8 mouse cellular contexts compared by ENCODE assay signal in genomic region chr14:16248603-16249157, GRCm38 (mm10). TPM values are rescaled to one million over a fixed set of nuclear protein-coding genes. Genes with fewer than 3 reads are reported as not detected.
DNase-seq lines count a peak whose midpoint lies in the region; ATAC-seq and TF ChIP-seq lines count a peak whose summit lies in the region.

No protein-coding gene starts in this region.

- ATAC-seq in kidney, postnatal 0 days (replicated peaks; ENCODE audit: low FRiP score, low read depth), result 0 out of 2 replicates have a peak, but pooled peaks have one; percentile 10
- peak; percentile 35 for ATAC-seq in hindbrain, embryonic 14.5 days (ENCODE audit: low FRiP score)
- peak; percentile 59 for ATAC-seq in midbrain, embryonic 16.5 days
- ATAC-seq in CD4-positive, CD25-positive, alpha-beta regulatory T cell, adult 4 months, result no peak

- no peaks in the 10 kb centered on the region for H3K9me3 ChIP-seq in kidney, postnatal 0 days (replicated peaks; ENCODE audit: low read length)
- H3K9me3 ChIP-seq in hindbrain, embryonic 14.5 days (ENCODE audit: control insufficient read depth, low read length), result no peaks in the 10 kb centered on the region
- H3K9me3 ChIP-seq in midbrain, embryonic 16.5 days (replicated peaks; ENCODE audit: control insufficient read depth, low read length, poor library complexity, severe bottlenecking), result no peaks in the 10 kb centered on the region

- peak overlapping the region; percentile 77 for H3K4me3 ChIP-seq in kidney, postnatal 0 days (replicated peaks; ENCODE audit: low read depth, low read length)
- H3K4me3 ChIP-seq in brown adipose tissue, adult 24 weeks (ENCODE audit: insufficient read depth, low read depth, low read length), result peak overlapping the region; percentile 73
- peak overlapping the region; percentile 69 for H3K4me3 ChIP-seq in hindbrain, embryonic 14.5 days (replicated peaks; ENCODE audit: low read length)
- H3K4me3 ChIP-seq in midbrain, embryonic 16.5 days (ENCODE audit: low read depth, low read length), result peak overlapping the region; percentile 72

- peak overlapping the region; percentile 95 for H3K27ac ChIP-seq in kidney, postnatal 0 days
- no peak overlapping the region; the same call in 1 of the 2 replicates for H3K27ac ChIP-seq in brown adipose tissue, adult 24 weeks (replicated peaks; ENCODE audit: low read depth, low read length)
- H3K27ac ChIP-seq in hindbrain, embryonic 14.5 days, result no peak overlapping the region
- peak overlapping the region; percentile 84; the same call in 1 of the 2 replicates for H3K27ac ChIP-seq in midbrain, embryonic 16.5 days (ENCODE audit: low read length)

- DNase-seq in kidney, postnatal 0 days (ENCODE audit: low spot score), result no peak
- no peak for DNase-seq in kidney, postnatal 4 days
- DNase-seq in hindbrain, embryonic 14.5 days (ENCODE audit: low spot score), result no peak
- no peak for DNase-seq in gastrocnemius, postnatal 25 days
- no peak for DNase-seq in spleen, postnatal 10 days (ENCODE audit: low spot score in 2 of 2)

- 12% methylated on average over 9 of the region's 9 CpGs for WGBS in kidney, postnatal 0 days
- WGBS in hindbrain, embryonic 14.5 days, result 18% methylated on average over 9 of the region's 9 CpGs
- 13% methylated on average over 9 of the region's 9 CpGs for WGBS in midbrain, embryonic 16.5 days

- H3K36me3 ChIP-seq in kidney, postnatal 0 days (ENCODE audit: insufficient read depth, low read length), result no peaks in the 10 kb centered on the region
- no peaks in the 10 kb centered on the region for H3K36me3 ChIP-seq in hindbrain, embryonic 14.5 days (replicated peaks; ENCODE audit: control insufficient read depth, insufficient read depth)
- H3K36me3 ChIP-seq in midbrain, embryonic 16.5 days (ENCODE audit: control insufficient read depth, insufficient read depth, low read length), result no peaks in the 10 kb centered on the region

- H3K9ac ChIP-seq in kidney, postnatal 0 days (ENCODE audit: low read depth, low read length), result peak overlapping the region; percentile 97
- H3K9ac ChIP-seq in hindbrain, embryonic 14.5 days, result peak overlapping the region; percentile 86
- H3K9ac ChIP-seq in midbrain, embryonic 16.5 days (ENCODE audit: low read depth, low read length), result peak overlapping the region; percentile 94

- H3K27me3 ChIP-seq in kidney, postnatal 0 days (ENCODE audit: insufficient read depth, low read length), result no peaks in the 10 kb centered on the region
- H3K27me3 ChIP-seq in hindbrain, embryonic 14.5 days (ENCODE audit: control insufficient read depth, insufficient read depth, low read length), result no peaks in the 10 kb centered on the region
- no peaks in the 10 kb centered on the region for H3K27me3 ChIP-seq in midbrain, embryonic 16.5 days (ENCODE audit: control insufficient read depth, insufficient read depth, low read depth, low read length)

- no peaks in the 10 kb centered on the region for H3K4me1 ChIP-seq in kidney, postnatal 0 days (replicated peaks; ENCODE audit: insufficient read depth, low read length)
- peaks cover 3% of the 10 kb centered on the region for H3K4me1 ChIP-seq in brown adipose tissue, adult 24 weeks (ENCODE audit: control insufficient read depth, insufficient read depth, insufficient read length, low read length)
- peaks cover 11% of the 10 kb centered on the region for H3K4me1 ChIP-seq in hindbrain, embryonic 14.5 days (replicated peaks; ENCODE audit: control insufficient read depth, insufficient read depth, low read length)
- H3K4me1 ChIP-seq in midbrain, embryonic 16.5 days (ENCODE audit: control insufficient read depth, insufficient read depth, low read length), result peaks cover 12% of the 10 kb centered on the region

- no peak for TF ChIP-seq CTCF in kidney, postnatal 0 days (IDR thresholded peaks at IDR 0.05; ENCODE audit: low read depth)

- H3K4me2 ChIP-seq in kidney, postnatal 0 days (ENCODE audit: low read length), result peak overlapping the region; percentile 82
- H3K4me2 ChIP-seq in hindbrain, embryonic 14.5 days (replicated peaks), result peak overlapping the region; percentile 93
- peak overlapping the region; percentile 76 for H3K4me2 ChIP-seq in midbrain, embryonic 16.5 days (ENCODE audit: low read length)

RNA-seq across cellular contexts. Expression of gene Ngly1, which starts 0.4 kb away (rescaled TPM):
- 44.4 and 46.1 TPM in 2 replicates for polyA plus RNA-seq in kidney, postnatal 0 days (2015; fragmentation: Nextera tagmentation; extraction: Ambion mirVana)
- polyA plus RNA-seq in brown adipose tissue, adult 24 weeks (2012; ENCODE audit: insufficient read depth, insufficient read length, missing spikeins), result 38.8 and 51.0 TPM in 2 replicates
- polyA plus RNA-seq in hindbrain, embryonic 14.5 days (2014; fragmentation: Nextera tagmentation; extraction: Ambion mirVana), result 27.8 and 30.6 TPM in 2 replicates
- 24.6 and 26.1 TPM in 2 replicates for polyA plus RNA-seq in midbrain, embryonic 16.5 days (2015; fragmentation: Nextera tagmentation; extraction: Ambion mirVana)
- total RNA-seq in gastrocnemius, postnatal 25 days (2021), result 10 to 100 TPM; 41.5 to 48.3 TPM
- polyA plus RNA-seq in CD4-positive, CD25-positive, alpha-beta regulatory T cell, adult 4 months (2017; shearing (Covaris generic)), result 10 to 100 TPM; 86.1 to 92.0 TPM

RNA-seq across cellular contexts. Expression of gene Oxsm, which starts 0.9 kb away (rescaled TPM):
- polyA plus RNA-seq in kidney, postnatal 0 days (2015; fragmentation: Nextera tagmentation; extraction: Ambion mirVana), result 2.3 and 2.7 TPM in 2 replicates
- 21.5 and 29.3 TPM in 2 replicates for polyA plus RNA-seq in brown adipose tissue, adult 24 weeks (2012; ENCODE audit: insufficient read depth, insufficient read length, missing spikeins)
- polyA plus RNA-seq in hindbrain, embryonic 14.5 days (2014; fragmentation: Nextera tagmentation; extraction: Ambion mirVana), result 1.5 and 2.0 TPM in 2 replicates
- polyA plus RNA-seq in midbrain, embryonic 16.5 days (2015; fragmentation: Nextera tagmentation; extraction: Ambion mirVana), result 2.5 and 2.8 TPM in 2 replicates
- 10 to 100 TPM; 11.0 to 11.1 TPM for total RNA-seq in gastrocnemius, postnatal 25 days (2021)
- 1 to 10 TPM; 4.8 to 9.5 TPM for polyA plus RNA-seq in CD4-positive, CD25-positive, alpha-beta regulatory T cell, adult 4 months (2017; shearing (Covaris generic))

Comparison
In these comparisons a context has a peak if more than half of its experiments do, and no peak if none do; other contexts are left out.
1. H3K27ac ChIP-seq: peak in kidney, postnatal 0 days (single experiment) and midbrain, embryonic 16.5 days (single experiment); none in brown adipose tissue, adult 24 weeks (single experiment) and hindbrain, embryonic 14.5 days (single experiment).
2. Peak in every context shown above with its lines, with median percentiles within 50 percentile points of each other: H3K4me2 ChIP-seq, H3K4me3 ChIP-seq and H3K9ac ChIP-seq.